Mouse (Mus musculus): ENCODE results near the gene Gcnt4.
"Not testable (repeated sequence)": the region's sequence is repeated elsewhere in the genome, so short reads cannot be mapped to it uniquely, and the experiment has no call there.

The Gcnt4 gene

GRCm38 (mm10) chr13:96941481-96941880, 17.0 kb downstream of the Gcnt4 start:
- in situ Hi-C loops (cut with MboI; ENCODE audit: low pct_unique_long_range_greater_than_20kb in 1 of 2, low sequenced_read_pairs in 2 of 2, unreplicated experiment in 1 of 2), result not testable (repeated sequence)

- in situ Hi-C loops (cut with MboI; ENCODE audit: low pct_unique_long_range_greater_than_20kb in 1 of 2, low sequenced_read_pairs in 2 of 2, unreplicated experiment in 1 of 2), result no loop called here
These were observed 19.1 kb downstream of the Gcnt4 start for GRCm38 (mm10) chr13:96943571-96943970.

- in situ Hi-C loops (cut with MboI; ENCODE audit: low pct_unique_long_range_greater_than_20kb in 1 of 2, low sequenced_read_pairs in 2 of 2, unreplicated experiment in 1 of 2), result no loop called here
These were observed 21.3 kb downstream of the Gcnt4 start for GRCm38 (mm10) chr13:96945748-96946147.

- in situ Hi-C loops (cut with MboI; ENCODE audit: low pct_unique_long_range_greater_than_20kb in 1 of 2, low sequenced_read_pairs in 2 of 2, unreplicated experiment in 1 of 2), result no loop called here
These were observed 23.2 kb downstream of the Gcnt4 start for GRCm38 (mm10) chr13:96947722-96948121.

- in situ Hi-C loops (cut with MboI; ENCODE audit: low pct_unique_long_range_greater_than_20kb in 1 of 2, low sequenced_read_pairs in 2 of 2, unreplicated experiment in 1 of 2), result no loop called here
These were observed 27.4 kb downstream of the Gcnt4 start for GRCm38 (mm10) chr13:96951880-96952279.

DNA sequence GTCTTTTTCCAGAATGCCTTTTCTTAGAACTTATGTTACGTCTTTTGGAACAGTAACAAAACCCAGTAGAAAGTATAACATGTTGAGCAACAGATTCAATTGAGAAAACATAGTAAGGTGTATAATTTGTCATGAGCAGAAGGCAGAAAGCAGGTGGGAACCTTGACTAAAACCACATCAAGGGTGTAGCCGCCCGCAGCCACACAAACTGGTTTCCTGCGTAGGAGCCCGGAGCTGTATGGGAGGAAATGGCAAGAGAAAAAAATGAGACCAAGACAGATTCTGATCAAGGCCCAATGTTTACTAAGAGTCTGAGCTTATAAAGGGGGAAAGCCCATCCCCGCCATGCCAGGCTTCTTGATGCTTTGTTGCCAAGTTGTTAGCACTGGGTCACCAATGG, 32.0 kb downstream of the Gcnt4 start:
- in situ Hi-C loops (cut with MboI; ENCODE audit: low pct_unique_long_range_greater_than_20kb in 1 of 2, low sequenced_read_pairs in 2 of 2, unreplicated experiment in 1 of 2), result no loop called here

GRCm38 (mm10) chr13:96960019-96960418, 35.5 kb downstream of the Gcnt4 start:
- in situ Hi-C loops (cut with MboI; ENCODE audit: low pct_unique_long_range_greater_than_20kb in 1 of 2, low sequenced_read_pairs in 2 of 2, unreplicated experiment in 1 of 2), result no loop called here

- in situ Hi-C loops (cut with MboI; ENCODE audit: low pct_unique_long_range_greater_than_20kb in 1 of 2, low sequenced_read_pairs in 2 of 2, unreplicated experiment in 1 of 2), result no loop called here
These were observed 37.1 kb downstream of the Gcnt4 start for GRCm38 (mm10) chr13:96961366-96962157.

- in situ Hi-C loops (cut with MboI; ENCODE audit: low pct_unique_long_range_greater_than_20kb in 1 of 2, low sequenced_read_pairs in 2 of 2, unreplicated experiment in 1 of 2), result no loop called here
These were observed 38.3 kb downstream of the Gcnt4 start for GRCm38 (mm10) chr13:96962801-96963200.

GRCm38 (mm10) chr13:96964981-96965380, 40.5 kb downstream of the Gcnt4 start:
- in situ Hi-C loops (cut with MboI; ENCODE audit: low pct_unique_long_range_greater_than_20kb in 1 of 2, low sequenced_read_pairs in 2 of 2, unreplicated experiment in 1 of 2), result no loop called here

DNA sequence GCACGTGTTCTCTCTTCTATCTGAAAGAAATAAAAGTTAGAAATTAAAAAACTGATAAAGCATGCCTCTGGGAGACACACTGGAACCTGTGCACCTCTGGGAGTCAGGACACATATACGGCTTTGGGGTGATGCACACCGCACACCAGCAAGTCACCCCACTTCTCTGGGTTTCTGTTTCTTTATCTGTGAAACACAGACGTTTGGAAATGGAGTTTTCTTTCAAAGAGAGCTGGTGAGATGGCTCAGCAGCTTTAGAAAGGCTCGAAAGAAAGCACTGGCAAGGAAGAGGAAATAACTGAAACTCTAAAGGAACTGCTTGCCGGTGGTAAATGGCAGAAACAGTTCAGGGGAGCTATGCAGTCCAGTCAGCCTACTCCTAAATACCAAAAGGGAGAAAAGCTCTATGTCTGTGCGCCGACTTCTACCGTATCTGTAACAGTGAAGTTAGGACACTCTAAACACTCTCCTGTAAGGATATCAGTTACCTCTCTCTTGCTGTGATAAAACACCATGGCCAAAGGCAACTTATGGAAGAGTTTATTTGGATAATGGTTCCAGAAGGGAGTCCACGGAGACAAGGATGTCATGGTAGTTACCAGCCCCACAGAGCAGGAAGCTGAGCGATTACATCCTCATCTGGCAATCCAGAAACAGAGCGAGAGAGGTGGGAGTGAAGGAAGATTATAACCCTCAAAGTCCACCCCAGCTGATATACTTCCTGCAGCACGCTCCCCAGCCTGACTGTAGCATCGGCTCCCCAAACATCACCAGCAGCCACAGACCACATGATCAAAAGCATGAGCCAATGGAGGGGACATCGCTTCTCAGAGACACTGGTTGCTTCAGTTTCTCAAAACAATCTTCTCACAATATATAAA, 42.0 kb downstream of the Gcnt4 start:
- in situ Hi-C loops (cut with MboI; ENCODE audit: low pct_unique_long_range_greater_than_20kb in 1 of 2, low sequenced_read_pairs in 2 of 2, unreplicated experiment in 1 of 2), result no loop called here

DNA sequence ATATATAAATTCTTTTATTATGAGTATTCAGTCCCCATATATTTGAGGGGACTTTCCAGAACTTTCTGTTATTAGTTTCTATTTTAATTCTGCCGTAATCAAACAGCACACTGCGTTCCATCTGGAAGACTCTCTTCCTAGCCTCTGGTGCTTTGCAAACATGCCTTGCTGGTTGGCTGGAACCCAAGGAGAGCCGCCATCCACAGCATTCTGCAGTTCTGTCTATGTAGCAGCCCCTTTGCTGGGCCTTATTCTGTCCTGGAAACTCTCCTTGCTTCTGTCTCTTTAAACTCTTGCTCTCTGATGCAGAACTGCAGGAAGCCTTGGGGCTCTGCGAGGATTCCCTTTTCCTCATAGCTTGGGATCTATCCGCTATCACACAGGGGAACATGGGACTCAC, 42.6 kb downstream of the Gcnt4 start:
- in situ Hi-C loops (cut with MboI; ENCODE audit: low pct_unique_long_range_greater_than_20kb in 1 of 2, low sequenced_read_pairs in 2 of 2, unreplicated experiment in 1 of 2), result no loop called here

DNA sequence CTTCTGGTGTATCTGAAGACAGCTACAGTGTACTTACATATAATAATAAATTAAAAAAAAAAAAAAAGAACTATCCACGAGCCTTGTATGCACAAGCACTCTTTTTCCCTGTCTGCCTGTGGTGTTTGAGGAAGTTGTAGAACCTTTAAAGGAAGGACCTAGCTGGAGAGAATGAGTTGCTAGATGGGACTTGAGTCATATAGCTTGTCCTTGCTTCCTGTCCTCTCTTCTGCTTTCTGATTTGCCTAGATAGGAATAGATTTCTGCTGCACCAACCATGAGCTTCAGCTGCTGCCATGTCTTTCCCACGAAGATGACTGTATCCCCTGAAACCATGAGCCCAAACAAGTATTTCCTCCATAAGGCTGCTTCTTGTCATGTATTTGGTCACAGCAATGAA, 43.3 kb downstream of the Gcnt4 start:
- in situ Hi-C loops (cut with MboI; ENCODE audit: low pct_unique_long_range_greater_than_20kb in 1 of 2, low sequenced_read_pairs in 2 of 2, unreplicated experiment in 1 of 2), result no loop called here

DNA sequence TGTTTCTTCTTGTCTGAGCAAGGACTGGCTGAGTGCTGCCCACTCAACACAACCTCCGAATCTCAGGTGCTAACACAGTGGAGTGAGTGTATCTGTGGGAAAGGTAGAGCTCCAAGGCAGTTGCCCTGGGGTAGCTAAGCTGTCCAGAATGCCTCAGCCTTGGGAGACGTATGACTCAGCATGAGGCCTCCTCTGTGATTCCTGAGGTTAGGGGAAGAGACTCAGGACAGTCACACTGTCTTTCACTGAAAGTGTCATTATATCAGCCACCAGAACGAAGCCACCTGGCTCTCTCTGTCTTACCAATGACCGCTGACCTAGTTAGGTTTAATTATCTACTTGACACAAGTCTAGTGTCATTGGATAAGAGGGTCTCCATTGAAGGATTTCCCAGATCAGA, 46.6 kb downstream of the Gcnt4 start:
- in situ Hi-C loops (cut with MboI; ENCODE audit: low pct_unique_long_range_greater_than_20kb in 1 of 2, low sequenced_read_pairs in 2 of 2, unreplicated experiment in 1 of 2), result no loop called here

GRCm38 (mm10) chr13:96971861-96972282, 47.4 kb downstream of the Gcnt4 start:
- in situ Hi-C loops (cut with MboI; ENCODE audit: low pct_unique_long_range_greater_than_20kb in 1 of 2, low sequenced_read_pairs in 2 of 2, unreplicated experiment in 1 of 2), result no loop called here

- in situ Hi-C loops (cut with MboI; ENCODE audit: low pct_unique_long_range_greater_than_20kb in 1 of 2, low sequenced_read_pairs in 2 of 2, unreplicated experiment in 1 of 2), result no loop called here
These were observed 48.8 kb downstream of the Gcnt4 start for GRCm38 (mm10) chr13:96973318-96973717.

- in situ Hi-C loops (cut with MboI; ENCODE audit: low pct_unique_long_range_greater_than_20kb in 1 of 2, low sequenced_read_pairs in 2 of 2, unreplicated experiment in 1 of 2), result no loop called here
These were observed 52.6 kb downstream of the Gcnt4 start for GRCm38 (mm10) chr13:96976986-96977595.

DNA sequence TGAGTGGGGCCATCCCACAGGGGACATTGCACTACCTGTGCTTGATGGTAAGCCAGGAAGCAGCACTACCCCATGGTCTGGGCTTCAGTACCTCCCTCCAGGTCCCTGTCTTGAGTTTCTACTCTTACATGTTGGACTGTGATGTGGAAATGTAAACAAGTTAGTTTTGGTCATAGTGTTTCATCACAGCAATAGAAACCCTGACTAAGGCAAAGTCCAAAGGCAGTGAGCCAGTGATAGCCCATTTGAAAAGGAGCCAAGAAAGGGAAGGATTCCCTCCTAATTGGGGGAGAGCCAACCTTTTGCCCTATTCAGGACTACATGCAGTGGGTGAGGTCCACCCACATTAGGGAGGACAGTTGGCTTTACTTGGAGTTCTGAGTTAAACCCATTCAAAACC, 56.1 kb downstream of the Gcnt4 start:
- in situ Hi-C loops (cut with MboI; ENCODE audit: low pct_unique_long_range_greater_than_20kb in 1 of 2, low sequenced_read_pairs in 2 of 2, unreplicated experiment in 1 of 2), result no loop called here
